Mouse (Mus musculus) kidney, embryonic 15.5 days (tissue): Measurements from ENCODE around the gene Thoc7. TPM values are rescaled to one million over a fixed set of nuclear protein-coding genes. Genes with fewer than 3 reads are reported as not detected.
"Not testable (repeated sequence)": the region's sequence is repeated elsewhere in the genome, so short reads cannot be mapped to it uniquely, and the experiment has no call there.

ENCODE experiments used
- ATAC-seq: fragments of 200-750 bp; cut with Nextera tagmentation; replicated peaks from 2 replicates; pipeline ENCODE4 v1.8.0; 2017; ENCODE audit warnings: moderate TSS enrichment; ENCODE audit not compliant: low FRiP score
- H3K27ac ChIP-seq: fragments of 300-500 bp; sonication (generic); 2 replicates; pipeline ENCODE4 v1.5.1; 2015; ENCODE audit warnings: mild to moderate bottlenecking, inconsistent platforms
- H3K27me3 ChIP-seq: fragments of 300-500 bp; sonication (generic); 2 replicates; pipeline ENCODE4 v1.6.1; 2015; ENCODE audit warnings: inconsistent platforms
- H3K36me3 ChIP-seq: fragments of 300-500 bp; sonication (generic); 2 replicates; pipeline ENCODE4 v1.6.1; 2015; ENCODE audit warnings: inconsistent platforms
- H3K4me1 ChIP-seq: fragments of 300-500 bp; sonication (generic); 2 replicates; pipeline ENCODE4 v1.6.1; 2015; ENCODE audit warnings: inconsistent platforms
- H3K4me2 ChIP-seq: fragments of 300-500 bp; sonication (generic); 2 replicates; pipeline ENCODE4 v1.6.1; 2015; ENCODE audit warnings: moderate library complexity, mild to moderate bottlenecking, inconsistent platforms
- H3K4me3 ChIP-seq: fragments of 300-500 bp; sonication (generic); replicated peaks from 2 replicates; pipeline ENCODE4 v1.5.1; 2015; ENCODE audit warnings: mild to moderate bottlenecking, inconsistent platforms
- H3K9ac ChIP-seq: fragments of 300-500 bp; sonication (generic); 2 replicates; pipeline ENCODE4 v1.6.1; 2015; ENCODE audit warnings: mild to moderate bottlenecking, inconsistent platforms
- H3K9me3 ChIP-seq: fragments of 300-500 bp; sonication (generic); replicated peaks from 2 replicates; pipeline ENCODE4 v1.6.1; 2016; ENCODE audit warnings: inconsistent platforms
- WGBS: fragments of 180-500 bp; shearing (Covaris S2); methylation state at CpG from one replicate; pipeline ENCODE4 v1.1.7; 2015; ENCODE audit warnings: mixed read lengths; 5-methylcytosine and 5-hydroxymethylcytosine counted together
- polyA plus RNA-seq: library from polyadenylated mRNA; unstranded; fragments of >200 nt; fragmentation: Nextera tagmentation; extraction: Ambion mirVana; gene quantifications from 2 replicates; pipeline ENCODE4 v1.2.1, GENCODE M21; 2015

Thoc7 gene
- polyA plus RNA-seq, 1 experiment from 2014 or later = 174 TPM

- 33% methylated on average over 1 of the region's 1 CpGs for WGBS
- no peaks in the 10 kb centered on the region for H3K9me3 ChIP-seq
- no peak for ATAC-seq
Measured at GRCm38 (mm10) chr14:13967607-13968006, 6.0 kb upstream of the Thoc7 start.

GRCm38 (mm10) chr14:13963527-13963926 is 1.9 kb upstream of the Thoc7 start:
- 50% methylated on average over 1 of the region's 1 CpGs for WGBS
- no peak overlapping the region for H3K9ac ChIP-seq
- no peaks in the 10 kb centered on the region for H3K36me3 ChIP-seq
- H3K4me1 ChIP-seq = peaks cover 14% of the 10 kb centered on the region
- no peak overlapping the region for H3K4me3 ChIP-seq
- no peak overlapping the region for H3K4me2 ChIP-seq
- ATAC-seq = no peak
- no peak overlapping the region for H3K27ac ChIP-seq
- no peaks in the 10 kb centered on the region for H3K9me3 ChIP-seq
- H3K27me3 ChIP-seq = no peaks in the 10 kb centered on the region

More at GRCm38 (mm10) chr14:13967607-13968006, 6.0 kb upstream of the Thoc7 start:
- Histone ChIP-seq H3K27me3 (no peaks in the 10 kb centered on the region), H3K36me3 (no peaks in the 10 kb centered on the region), H3K4me1 (0 out of 2 replicates have a peak, but pooled peaks cover 4% of the 10 kb centered on the region), H3K9ac (no peak overlapping the region), H3K27ac (no peak overlapping the region), H3K4me3 (no peak overlapping the region), H3K4me2 (no peak overlapping the region)

GRCm38 (mm10) chr14:13962476-13962875 is 824 bp upstream of the Thoc7 start:
- WGBS = 86% methylated on average over 6 of the region's 6 CpGs
- no peaks in the 10 kb centered on the region for H3K9me3 ChIP-seq
- H3K4me1 ChIP-seq = peaks cover 14% of the 10 kb centered on the region
- no peak overlapping the region for H3K9ac ChIP-seq
- H3K36me3 ChIP-seq = no peaks in the 10 kb centered on the region
- ATAC-seq = no peak
- H3K4me3 ChIP-seq = no peak overlapping the region
- peak overlapping the region; percentile 14; the same call in 1 of the 2 replicates for H3K4me2 ChIP-seq
- H3K27ac ChIP-seq = no peak overlapping the region
- H3K27me3 ChIP-seq = no peaks in the 10 kb centered on the region

GRCm38 (mm10) chr14:13960482-13961325 is 948 bp downstream of the Thoc7 start:
- Histone ChIP-seq H3K27me3 (no peaks in the 10 kb centered on the region), H3K4me3 (peak overlapping the region; percentile 90), H3K27ac (peak overlapping the region; percentile 89), H3K9me3 (no peaks in the 10 kb centered on the region), H3K4me1 (peaks cover 14% of the 10 kb centered on the region), H3K9ac (peak overlapping the region; percentile 95), H3K4me2 (peak overlapping the region; percentile 67), H3K36me3 (peaks cover 5% of the 10 kb centered on the region)
- peak; percentile 88 for ATAC-seq
- WGBS = under 1% methylated on average over 70 of the region's 75 CpGs

GRCm38 (mm10) chr14:13960079-13960478 is 1.6 kb downstream of the Thoc7 start:
- peak overlapping the region; percentile 90 for H3K4me3 ChIP-seq
- ATAC-seq = peak; percentile 49; the same call in 1 of the 2 replicates
- H3K27me3 ChIP-seq = no peaks in the 10 kb centered on the region
- peak overlapping the region; percentile 89 for H3K27ac ChIP-seq
- peak overlapping the region; percentile 95 for H3K9ac ChIP-seq
- peaks cover 11% of the 10 kb centered on the region for H3K36me3 ChIP-seq
- H3K4me2 ChIP-seq = peak overlapping the region; percentile 67
- 2% methylated on average over 9 of the region's 9 CpGs for WGBS
- no peaks in the 10 kb centered on the region for H3K9me3 ChIP-seq
- H3K4me1 ChIP-seq = peaks cover 14% of the 10 kb centered on the region

GRCm38 (mm10) chr14:13952151-13952550 is 9.5 kb downstream of the Thoc7 start:
- not testable (repeated sequence) for H3K27ac ChIP-seq
- peaks cover 73% of the 10 kb centered on the region for H3K36me3 ChIP-seq
- 96% methylated on average over 3 of the region's 3 CpGs for WGBS

GRCm38 (mm10) chr14:13950401-13950800 is 11.3 kb downstream of the Thoc7 start:
- peaks cover 70% of the 10 kb centered on the region for H3K36me3 ChIP-seq

More at GRCm38 (mm10) chr14:13952151-13952550, 9.5 kb downstream of the Thoc7 start:
- not testable (repeated sequence) for H3K4me1 ChIP-seq, H3K4me2 ChIP-seq, H3K27me3 ChIP-seq, ATAC-seq, H3K9ac ChIP-seq, H3K4me3 ChIP-seq, H3K9me3 ChIP-seq

GRCm38 (mm10) chr14:13948345-13948744 is 13.3 kb downstream of the Thoc7 start:
- no peak overlapping the region for H3K9ac ChIP-seq
- H3K36me3 ChIP-seq = peaks cover 56% of the 10 kb centered on the region
- H3K27me3 ChIP-seq = no peaks in the 10 kb centered on the region
- WGBS = 93% methylated on average over 7 of the region's 7 CpGs
- no peaks in the 10 kb centered on the region for H3K9me3 ChIP-seq
- no peak overlapping the region for H3K4me3 ChIP-seq
- H3K4me2 ChIP-seq = no peak overlapping the region
- ATAC-seq = no peak
- H3K4me1 ChIP-seq = no peaks in the 10 kb centered on the region
- no peak overlapping the region for H3K27ac ChIP-seq

More at GRCm38 (mm10) chr14:13950401-13950800, 11.3 kb downstream of the Thoc7 start:
- no peak overlapping the region for H3K4me2 ChIP-seq
- ATAC-seq = no peak
- H3K4me1 ChIP-seq = no peaks in the 10 kb centered on the region
- no peak overlapping the region for H3K27ac ChIP-seq
- no peaks in the 10 kb centered on the region for H3K9me3 ChIP-seq
- no peak overlapping the region for H3K4me3 ChIP-seq
- H3K9ac ChIP-seq = no peak overlapping the region
- no peaks in the 10 kb centered on the region for H3K27me3 ChIP-seq

- H3K9me3 ChIP-seq = no peaks in the 10 kb centered on the region
- peaks cover 30% of the 10 kb centered on the region for H3K36me3 ChIP-seq
- H3K4me2 ChIP-seq = no peak overlapping the region
- H3K27me3 ChIP-seq = no peaks in the 10 kb centered on the region
- no peak overlapping the region for H3K4me3 ChIP-seq
- H3K4me1 ChIP-seq = no peaks in the 10 kb centered on the region
- 94% methylated on average over 4 of the region's 4 CpGs for WGBS
- ATAC-seq = no peak
- no peak overlapping the region for H3K27ac ChIP-seq
- no peak overlapping the region for H3K9ac ChIP-seq
Measured at GRCm38 (mm10) chr14:13944686-13945085, 17.0 kb downstream of the Thoc7 start.

GRCm38 (mm10) chr14:13934052-13934371 is 27.6 kb downstream of the Thoc7 start:
- Histone ChIP-seq H3K4me3 (peak overlapping the region; percentile 38), H3K4me2 (peak overlapping the region; percentile 62), H3K9me3 (0 out of 2 replicates have a peak, but pooled peaks cover 8% of the 10 kb centered on the region), H3K27ac (no peak overlapping the region), H3K27me3 (no peaks in the 10 kb centered on the region), H3K36me3 (no peaks in the 10 kb centered on the region), H3K4me1 (peaks cover 10% of the 10 kb centered on the region; the same call in 1 of the 2 replicates), H3K9ac (no peak overlapping the region)
- ATAC-seq = no peak
- WGBS = 49% methylated on average over 5 of the region's 5 CpGs

GRCm38 (mm10) chr14:13933290-13934051 is 28.2 kb downstream of the Thoc7 start:
- Histone ChIP-seq H3K27me3 (no peaks in the 10 kb centered on the region), H3K27ac (no peak overlapping the region), H3K36me3 (no peaks in the 10 kb centered on the region), H3K4me2 (peak overlapping the region; percentile 62), H3K9me3 (0 out of 2 replicates have a peak, but pooled peaks cover 8% of the 10 kb centered on the region), H3K9ac (no peak overlapping the region), H3K4me3 (peak overlapping the region; percentile 38), H3K4me1 (peaks cover 10% of the 10 kb centered on the region; the same call in 1 of the 2 replicates)
- peak; percentile 70 for ATAC-seq
- 25% methylated on average over 31 of the region's 31 CpGs for WGBS

- no peak overlapping the region for H3K9ac ChIP-seq
- no peaks in the 10 kb centered on the region for H3K36me3 ChIP-seq
- H3K27me3 ChIP-seq = no peaks in the 10 kb centered on the region
- H3K9me3 ChIP-seq = no peaks in the 10 kb centered on the region
- no peak overlapping the region for H3K27ac ChIP-seq
- ATAC-seq = no peak; the same call in 1 of the 2 replicates
- 39% methylated on average over 3 of the region's 3 CpGs for WGBS
- H3K4me2 ChIP-seq = no peak overlapping the region
- no peaks in the 10 kb centered on the region for H3K4me1 ChIP-seq
- no peak overlapping the region for H3K4me3 ChIP-seq
Measured at GRCm38 (mm10) chr14:13917630-13918029, 44.0 kb downstream of the Thoc7 start.
